Mouse (Mus musculus): ENCODE data around the gene Atp6v1fnb.

Atp6v1fnb gene

DNA sequence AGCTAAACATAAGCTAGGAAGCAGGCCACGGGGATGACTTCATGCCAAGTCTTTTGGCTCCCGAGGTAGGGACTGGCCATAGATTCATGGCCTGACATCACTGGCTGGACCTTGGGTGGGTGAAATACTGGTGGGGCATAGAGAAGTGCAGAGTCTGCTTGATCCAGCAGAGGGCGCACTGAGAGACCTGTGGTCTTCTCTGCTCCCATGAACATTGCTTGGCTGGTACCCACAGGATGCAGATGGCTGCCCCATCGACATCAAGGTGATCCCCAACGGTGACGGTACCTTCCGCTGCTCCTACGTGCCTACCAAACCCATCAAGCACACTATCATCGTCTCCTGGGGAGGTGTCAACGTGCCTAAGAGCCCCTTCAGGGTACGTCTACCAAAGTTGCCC, 26.5 kb upstream of the Atp6v1fnb start:
- ChIA-PET CTCF (interaction anchor here in 3 of 4 experiments (0.6 to 1.8 kb wide), 6 partner anchors 9 to 72 kb away, joined by 3 to 5 read pairs (median 4); partner anchors contain the start of gene Atp6v1f (in 1 of the 3)), POLR2A (interaction anchor here in 2 of 4 experiments (0.6 to 2.4 kb wide), 3 partner anchors 8 to 558 kb away, joined by 3 to 7 read pairs (median 3); no protein-coding TSS in a partner anchor)

DNA sequence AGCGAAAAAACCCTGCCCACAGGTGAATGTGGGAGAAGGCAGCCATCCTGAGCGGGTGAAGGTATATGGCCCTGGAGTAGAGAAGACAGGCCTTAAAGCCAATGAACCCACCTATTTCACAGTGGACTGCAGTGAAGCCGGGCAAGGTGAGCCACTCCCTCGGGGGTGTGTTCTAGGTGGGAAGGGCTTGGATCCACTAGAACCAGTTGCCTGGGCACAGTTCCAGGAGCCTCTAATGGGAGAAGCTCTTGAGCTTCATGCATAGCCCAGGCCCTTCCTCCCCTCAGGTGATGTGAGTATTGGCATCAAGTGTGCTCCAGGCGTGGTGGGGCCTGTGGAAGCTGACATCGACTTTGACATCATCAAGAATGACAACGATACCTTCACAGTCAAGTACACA, 25.9 kb upstream of the Atp6v1fnb start:
- ChIA-PET CTCF (interaction anchor here in 2 of 4 experiments (1.1 to 1.8 kb wide), 2 partner anchors 11 to 72 kb away, joined by 3 to 5 read pairs; no protein-coding TSS in a partner anchor), POLR2A (interaction anchor here in 2 of 4 experiments (0.6 to 2.4 kb wide), 6 partner anchors 9 to 559 kb away, joined by 3 to 7 read pairs (median 4); partner anchors contain the start of gene Calu (in 1 of the 2))

DNA sequence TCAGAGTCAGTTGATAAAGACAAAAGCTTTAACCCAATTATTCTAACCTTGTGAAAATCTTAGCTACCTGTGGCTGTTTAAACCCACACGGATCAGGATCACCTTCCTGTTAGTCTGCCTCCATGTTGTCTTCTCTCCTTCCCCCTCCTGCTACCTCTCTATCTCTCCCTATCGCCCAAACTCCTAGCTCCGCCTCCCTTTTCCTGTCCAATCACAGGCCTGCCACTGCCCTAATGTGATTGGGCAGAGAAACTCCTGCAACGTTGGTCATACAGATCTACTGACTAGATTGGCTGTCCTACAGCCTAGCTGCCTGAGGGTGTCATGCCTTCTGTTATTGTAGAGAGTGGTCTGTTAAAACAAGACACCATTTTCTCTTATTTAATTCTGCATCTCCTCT, 21.4 kb upstream of the Atp6v1fnb start:
- ChIA-PET CTCF (interaction anchor here in 1 of 4 experiments (0.5 to 1.4 kb wide), 3 partner anchors 18 to 100 kb away, joined by 3 read pairs; no protein-coding TSS in a partner anchor), POLR2A (interaction anchor here in 3 of 4 experiments (0.6 to 4.4 kb wide), 20 partner anchors 7 to 230 kb away, joined by 3 to 36 read pairs (median 5); partner anchors contain the start of genes Atp6v1f (in 3 of the 3), Calu (in 2 of the 3), Ccdc136 (in 1 of the 3) and Flnc (in 1 of the 3))

DNA sequence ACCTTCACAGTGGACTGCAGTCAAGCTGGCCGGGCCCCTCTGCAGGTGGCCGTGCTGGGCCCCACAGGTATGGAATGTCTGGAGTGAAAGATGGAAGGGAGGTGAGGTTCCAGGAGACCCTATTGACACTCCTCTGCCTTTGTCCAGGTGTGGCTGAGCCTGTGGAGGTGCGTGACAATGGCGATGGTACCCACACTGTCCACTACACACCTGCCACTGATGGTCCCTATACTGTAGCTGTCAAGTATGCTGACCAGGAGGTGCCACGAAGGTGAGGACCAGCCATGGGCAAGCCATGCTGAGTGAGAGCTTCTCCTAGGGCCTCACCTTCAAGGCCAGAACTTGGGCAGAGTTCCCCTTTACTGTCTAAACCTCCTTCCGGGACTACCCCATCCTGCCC, 20.6 kb upstream of the Atp6v1fnb start:
- POLR2A ChIA-PET, result interaction anchor here in 3 of 4 experiments (0.6 to 4.4 kb wide), 10 partner anchors 10 to 218 kb away, joined by 3 to 36 read pairs (median 9); partner anchors contain the start of genes Atp6v1f (in 3 of the 3) and Flnc (in 1 of the 3)
- CTCF ChIA-PET, result no interaction called here

DNA sequence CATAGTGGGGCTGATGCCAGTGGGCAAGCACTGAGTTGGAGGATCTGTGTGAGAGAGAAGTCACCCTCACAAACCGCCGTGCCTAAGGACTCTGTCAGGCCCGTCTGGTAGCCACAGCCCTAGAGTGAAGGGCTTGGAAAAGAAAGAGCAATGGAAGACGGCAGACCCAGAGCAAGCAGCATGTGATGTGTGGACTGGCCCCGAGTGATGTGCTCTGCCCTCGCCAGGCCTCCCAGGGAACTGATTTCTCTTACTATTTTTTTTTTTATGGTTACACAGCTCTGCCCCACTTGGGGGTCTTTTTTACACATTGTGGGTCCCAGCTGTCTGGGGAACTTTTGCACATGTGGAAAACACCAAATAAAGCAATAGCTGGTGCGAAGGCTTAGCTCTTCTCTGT, 9.7 kb upstream of the Atp6v1fnb start:
- CTCF ChIA-PET, result interaction anchor here in 2 of 4 experiments (0.6 to 0.9 kb wide), 7 partner anchors 22 to 531 kb away, joined by 3 to 5 read pairs (median 3); no protein-coding TSS in a partner anchor
- POLR2A ChIA-PET, result interaction anchor here in 2 of 4 experiments (0.5 to 2.4 kb wide), 5 partner anchors 9 to 152 kb away, joined by 3 to 9 read pairs (median 5); partner anchors contain the start of gene Tnpo3 (in 1 of the 2)

DNA sequence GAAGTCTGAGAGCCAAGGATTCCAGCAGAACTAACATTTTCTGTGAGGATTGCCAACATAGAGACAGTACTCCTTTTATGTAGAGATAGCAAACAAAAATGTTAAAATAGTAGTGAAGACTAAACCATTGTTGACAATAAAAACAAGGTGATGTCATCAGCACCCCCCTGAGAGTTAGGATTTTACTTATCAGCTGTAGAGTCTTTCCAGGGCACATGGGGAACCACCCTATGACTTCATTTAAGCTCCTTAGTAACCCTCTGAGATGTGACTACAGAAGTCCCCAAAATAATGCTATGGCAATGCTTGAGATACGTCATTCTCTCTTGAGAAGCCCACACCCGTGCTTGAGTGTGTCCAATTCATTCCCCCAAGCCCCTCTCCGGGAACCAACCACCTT, 7.8 kb upstream of the Atp6v1fnb start:
- ChIA-PET CTCF (no interaction called here), POLR2A (interaction anchor here in 1 of 4 experiments (2.1 kb wide), 1 partner anchor 10 kb away, joined by 8 read pairs; no protein-coding TSS in a partner anchor)

DNA sequence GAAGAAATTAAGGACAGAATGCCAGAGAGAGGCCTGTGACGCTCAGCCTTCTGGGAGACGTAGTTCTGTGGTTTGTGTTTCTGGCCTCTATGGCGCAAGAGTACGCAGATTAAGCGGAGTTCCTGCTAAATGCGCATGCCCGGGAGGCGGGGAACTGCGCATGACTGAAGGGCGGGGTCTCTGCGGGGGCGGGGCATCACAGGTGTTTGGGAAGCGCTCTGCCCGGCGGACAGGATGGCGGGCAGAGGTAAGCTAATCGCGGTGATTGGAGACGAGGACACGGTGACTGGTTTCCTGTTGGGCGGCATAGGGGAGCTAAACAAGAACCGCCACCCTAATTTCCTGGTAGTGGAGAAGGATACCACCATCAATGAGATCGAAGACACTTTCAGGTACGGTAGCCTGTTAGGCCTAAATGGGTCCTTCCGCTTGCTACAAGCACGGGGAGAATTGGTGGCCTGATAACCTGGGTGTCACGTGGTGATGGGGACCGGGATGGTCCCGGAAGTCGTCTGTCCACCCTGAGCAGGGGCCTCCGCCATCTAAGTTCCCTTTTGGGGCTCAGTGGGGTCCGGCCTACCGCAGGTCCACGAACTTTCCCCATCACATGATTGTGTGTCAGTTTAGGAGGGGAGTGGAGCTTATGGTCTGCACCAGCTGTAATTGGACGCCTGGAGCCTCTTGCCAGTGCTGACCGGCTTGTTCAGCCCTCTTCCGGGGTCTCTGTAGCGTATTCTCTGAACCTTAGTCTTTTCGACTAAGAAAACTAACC, 3.5 kb upstream of the Atp6v1fnb start, which contains the start of gene Atp6v1f:
Atp6v1f (plus strand) TSS at position 136 of the 772 bp plus-strand sequence.
- CTCF ChIA-PET, result interaction anchor here in 3 of 4 experiments (0.6 to 1.8 kb wide), 6 partner anchors 17 to 340 kb away, joined by 3 to 6 read pairs (median 4); no protein-coding TSS in a partner anchor
- POLR2A ChIA-PET, result interaction anchor here in 3 of 4 experiments (0.6 to 1.9 kb wide), 26 partner anchors 9 to 449 kb away, joined by 3 to 14 read pairs (median 4); partner anchors contain the start of genes Calu (in 2 of the 3), Hilpda (in 1 of the 3), Impdh1 (in 1 of the 3) and Strip2 (in 1 of the 3)

DNA sequence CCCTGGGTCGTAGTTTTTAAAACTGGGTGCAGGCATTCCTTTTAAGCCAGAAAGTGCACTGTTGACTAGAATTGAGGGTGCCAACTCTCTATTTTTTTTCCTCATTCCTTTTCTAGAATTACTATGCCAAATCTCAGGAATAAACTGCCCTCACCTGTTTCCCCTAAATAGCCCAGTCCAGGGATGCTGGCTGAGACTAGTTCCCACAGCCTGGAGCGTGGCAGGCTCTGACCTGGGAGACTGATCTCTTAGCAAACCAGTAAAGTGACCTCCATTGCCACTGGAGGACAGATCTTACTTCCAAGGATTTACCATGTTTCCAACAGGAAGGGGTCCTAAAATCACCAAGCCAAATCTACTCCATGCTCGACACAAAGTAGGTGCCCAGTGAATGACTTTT, 2.4 kb upstream of the Atp6v1fnb start:
- POLR2A ChIA-PET, result interaction anchor here in 2 of 4 experiments (0.6 to 1.9 kb wide), 15 partner anchors 9 to 253 kb away, joined by 3 to 13 read pairs (median 5); partner anchors contain the start of genes Calu (in 1 of the 2) and Impdh1 (in 1 of the 2)
- CTCF ChIA-PET, result interaction anchor here in 2 of 4 experiments (1.1 to 1.8 kb wide), 2 partner anchors 19 to 25 kb away, joined by 3 to 4 read pairs; no protein-coding TSS in a partner anchor

DNA sequence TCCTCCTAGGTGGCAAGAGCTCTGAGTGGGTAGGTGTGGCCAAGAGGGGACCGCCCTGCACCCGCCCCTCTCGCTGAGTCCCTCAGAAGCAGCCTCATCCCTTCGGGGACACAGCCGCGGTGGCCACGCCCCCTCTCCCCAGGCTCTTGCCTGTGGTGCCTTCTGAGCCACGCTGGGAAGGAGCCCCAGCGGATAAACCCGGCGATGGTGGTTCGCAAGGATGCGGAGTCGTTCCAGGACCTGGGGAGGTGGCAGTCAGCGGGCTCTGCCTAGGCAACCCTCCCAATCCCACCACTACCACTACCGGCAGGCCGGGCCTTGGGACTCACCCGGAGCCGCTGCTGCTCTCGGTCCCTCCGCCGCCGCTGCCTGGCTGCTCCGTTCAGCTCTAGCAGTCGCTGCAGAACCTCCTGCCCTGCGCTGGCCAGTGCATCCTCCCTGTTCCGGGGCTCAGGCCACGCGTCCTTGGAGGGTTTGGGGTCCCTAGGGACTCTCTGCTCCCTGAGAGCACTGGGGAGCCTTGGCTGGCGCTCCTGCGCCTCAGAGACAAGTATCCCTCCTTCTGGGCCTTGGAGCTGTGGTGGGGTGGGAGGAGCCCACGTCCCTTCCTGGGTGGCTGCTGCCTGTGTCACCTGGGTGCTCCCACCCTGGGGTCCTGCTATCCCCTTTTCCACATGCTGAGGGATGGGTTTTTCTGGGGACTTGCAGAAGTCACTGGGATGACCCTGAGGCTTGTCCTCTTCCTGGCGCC, 2.9 kb downstream of the Atp6v1fnb start:
- POLR2A ChIA-PET, result interaction anchor here in 3 of 4 experiments (0.7 to 2.9 kb wide), 37 partner anchors 9 to 826 kb away, joined by 3 to 16 read pairs (median 4); partner anchors contain the start of genes Calu (in 3 of the 3), Irf5 (in 2 of the 3), Hilpda (in 1 of the 3) and Rbm28 (in 1 of the 3)
- CTCF ChIA-PET, result interaction anchor here in 2 of 4 experiments (0.7 to 2.1 kb wide), 10 partner anchors 10 to 385 kb away, joined by 3 to 9 read pairs (median 3); no protein-coding TSS in a partner anchor

DNA sequence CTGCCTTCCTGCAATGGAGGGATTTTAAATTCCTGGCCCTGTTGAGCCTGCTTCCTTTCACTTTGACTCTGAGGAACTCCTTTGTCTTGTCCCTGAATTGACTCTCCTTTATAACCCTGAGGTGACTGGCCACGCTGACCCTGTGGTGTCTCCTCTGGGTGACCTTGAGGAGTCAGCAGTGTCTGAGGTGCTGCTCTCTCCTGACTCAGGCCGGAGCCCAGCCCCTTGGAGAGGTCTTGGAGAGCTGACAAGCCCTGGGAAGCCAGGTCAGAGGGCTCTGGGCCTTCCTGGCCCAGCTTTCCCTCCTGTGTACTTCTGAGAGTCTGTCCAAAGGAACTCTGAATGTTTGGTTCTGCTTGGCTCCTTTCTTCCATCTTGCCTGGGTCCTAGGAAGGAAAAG, 3.5 kb downstream of the Atp6v1fnb start:
- ChIA-PET CTCF (interaction anchor here in 1 of 4 experiments (1.1 to 2.1 kb wide), 4 partner anchors 10 to 71 kb away, joined by 3 to 9 read pairs (median 6); no protein-coding TSS in a partner anchor), POLR2A (interaction anchor here in 3 of 4 experiments (1.3 to 2.9 kb wide), 17 partner anchors 9 to 310 kb away, joined by 3 to 16 read pairs (median 6); partner anchors contain the start of genes Calu (in 1 of the 3) and Rbm28 (in 1 of the 3))

DNA sequence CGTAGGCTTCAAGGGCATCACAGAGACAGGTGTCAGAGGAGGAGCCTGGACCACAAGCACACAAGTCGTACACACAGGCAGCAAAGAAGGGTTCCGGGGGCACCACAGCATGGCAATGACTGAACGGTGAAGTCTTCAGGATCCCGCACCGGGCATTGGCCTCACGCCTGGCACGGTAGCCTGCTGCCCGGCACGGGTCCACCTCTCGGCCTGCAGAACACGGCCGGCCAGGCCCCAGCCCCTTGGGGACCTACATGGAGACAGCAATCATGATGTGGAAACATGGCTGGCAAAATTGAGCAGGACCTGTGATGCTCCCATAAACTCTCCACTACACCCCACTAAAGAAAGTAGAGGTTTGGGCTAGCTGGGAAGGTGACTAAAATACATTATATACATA, 11.5 kb downstream of the Atp6v1fnb start:
- ChIA-PET POLR2A (interaction anchor here in 1 of 4 experiments (2.2 kb wide), 1 partner anchor 8 kb away, joined by 8 read pairs; no protein-coding TSS in a partner anchor), CTCF (no interaction called here)

DNA sequence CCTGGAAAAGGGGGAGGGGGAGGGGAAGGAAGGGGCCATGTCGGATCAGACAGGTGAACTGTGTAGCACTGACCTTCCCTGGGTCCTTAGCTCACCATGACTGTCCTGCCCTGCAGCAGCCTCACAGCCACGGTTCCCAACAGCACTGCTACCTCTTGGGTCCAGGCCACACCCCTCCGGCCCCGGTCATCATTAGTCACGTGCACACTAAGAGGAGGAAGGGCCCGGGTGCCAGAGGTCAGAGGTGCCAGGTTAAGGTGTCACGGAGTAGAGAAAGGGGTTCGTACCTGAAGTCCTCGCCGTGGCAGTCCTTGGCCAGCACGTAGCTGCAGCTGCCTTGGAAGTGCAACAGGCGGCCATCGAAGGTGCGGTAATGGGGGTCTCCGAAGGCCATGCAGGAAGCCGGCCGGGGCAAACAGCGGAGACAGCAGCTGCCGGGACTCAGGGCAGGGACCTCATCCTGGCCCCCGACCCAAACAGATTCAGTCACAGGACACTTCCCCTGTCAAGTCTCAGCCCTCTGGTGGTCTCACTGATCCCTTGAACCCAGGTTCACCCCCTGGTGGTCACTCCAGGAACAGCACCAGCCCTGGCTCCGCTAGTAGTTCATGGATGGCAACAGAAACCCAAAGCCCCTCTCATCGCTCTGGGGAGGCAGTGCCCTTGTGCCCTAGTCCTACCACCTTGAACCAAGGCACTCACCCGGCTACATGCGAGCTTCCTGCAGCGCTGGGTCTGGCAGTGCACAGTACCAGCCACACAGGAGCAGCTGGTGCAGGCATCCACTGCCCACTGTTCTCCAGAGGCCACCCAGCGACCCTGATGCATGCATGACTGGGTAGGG, 13.7 kb downstream of the Atp6v1fnb start:
- POLR2A ChIA-PET, result interaction anchor here (0.6 to 3.6 kb wide), 20 partner anchors 8 to 1940 kb away, joined by 3 to 14 read pairs (median 4); partner anchors contain the start of genes Atp6v1f (in 2 of the 4), Calu (in 1 of the 4) and Rbm28 (in 1 of the 4)
- CTCF ChIA-PET, result interaction anchor here (0.5 to 1.9 kb wide), 25 partner anchors 9 to 873 kb away, joined by 3 to 13 read pairs (median 4); partner anchors contain the start of gene Ccdc136 (in 1 of the 4)

DNA sequence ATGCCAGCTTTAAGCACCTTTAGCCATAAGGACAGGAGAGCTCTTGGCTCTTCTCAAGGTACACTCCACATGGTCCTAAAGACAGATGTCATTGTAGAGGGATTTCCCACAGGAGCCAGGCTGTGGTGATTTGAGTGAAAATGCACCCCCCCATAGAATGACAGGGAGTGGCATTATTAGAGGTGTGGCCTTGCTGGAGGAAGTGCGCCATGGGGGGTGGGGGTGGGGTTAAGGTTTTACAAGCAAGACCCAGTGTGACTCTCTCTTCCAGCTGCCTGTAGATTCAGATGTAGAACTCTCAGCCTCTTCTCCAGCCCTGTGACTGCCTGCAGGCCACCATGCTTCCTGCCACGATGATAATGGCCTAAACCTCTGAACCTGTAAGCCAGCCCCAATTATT, 14.7 kb downstream of the Atp6v1fnb start:
- ChIA-PET POLR2A (interaction anchor here in 3 of 4 experiments (0.5 to 3.6 kb wide), 14 partner anchors 9 to 1941 kb away, joined by 3 to 14 read pairs (median 5); partner anchors contain the start of gene Atp6v1f (in 1 of the 3)), CTCF (interaction anchor here in 3 of 4 experiments (0.6 to 1.9 kb wide), 13 partner anchors 10 to 280 kb away, joined by 3 to 10 read pairs (median 4); no protein-coding TSS in a partner anchor)

DNA sequence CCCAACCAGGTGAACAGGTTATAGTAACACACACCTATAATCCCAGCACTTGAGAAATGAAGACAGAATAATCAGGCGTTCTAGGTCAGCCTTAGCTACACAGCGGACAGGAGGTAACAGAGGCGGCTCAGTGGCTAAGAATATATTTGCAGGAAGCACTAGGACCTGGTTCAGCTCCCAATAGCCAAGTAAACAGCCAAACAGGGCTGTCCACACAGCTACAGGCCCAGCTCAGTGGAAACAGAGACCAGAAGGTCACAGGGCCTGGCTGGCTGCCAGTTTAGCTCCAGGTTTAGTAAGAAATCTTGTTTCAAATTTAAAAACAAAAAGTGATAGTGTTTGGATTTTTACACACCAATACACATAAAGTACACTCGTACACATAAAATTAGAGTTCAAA, 22.9 kb downstream of the Atp6v1fnb start:
- ChIA-PET POLR2A (interaction anchor here in 1 of 4 experiments (1.2 kb wide), 1 partner anchor 26 kb away, joined by 3 read pairs; the partner anchor contains the start of gene Atp6v1f), CTCF (interaction anchor here in 1 of 4 experiments (1.4 kb wide), 1 partner anchor 9 kb away, joined by 5 read pairs; no protein-coding TSS in a partner anchor)

DNA sequence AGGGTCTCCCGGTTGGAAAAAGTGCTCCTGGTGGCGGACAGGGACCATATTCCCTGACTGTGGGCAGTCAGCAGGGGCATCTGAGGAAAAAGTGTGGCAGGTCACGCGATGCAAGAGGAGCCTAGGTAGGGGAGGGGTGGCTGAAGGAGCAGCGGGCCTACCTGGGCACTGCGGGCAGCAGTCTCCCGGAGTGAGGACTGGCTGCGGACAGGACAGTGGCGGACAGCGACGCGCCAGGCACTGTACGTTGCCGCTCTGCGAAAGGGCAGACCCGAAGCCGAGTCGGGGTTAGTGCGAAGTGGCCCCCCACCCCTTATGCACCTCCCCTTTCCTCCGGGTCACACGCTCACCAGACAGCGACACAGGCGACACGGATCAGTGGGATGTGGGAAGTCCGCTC, 25.0 kb downstream of the Atp6v1fnb start:
- CTCF ChIA-PET, result interaction anchor here in 3 of 4 experiments (0.5 to 1.3 kb wide), 6 partner anchors 11 to 126 kb away, joined by 3 to 4 read pairs (median 3); partner anchors contain the start of gene Ccdc136 (in 1 of the 3)
- POLR2A ChIA-PET, result no interaction called here

DNA sequence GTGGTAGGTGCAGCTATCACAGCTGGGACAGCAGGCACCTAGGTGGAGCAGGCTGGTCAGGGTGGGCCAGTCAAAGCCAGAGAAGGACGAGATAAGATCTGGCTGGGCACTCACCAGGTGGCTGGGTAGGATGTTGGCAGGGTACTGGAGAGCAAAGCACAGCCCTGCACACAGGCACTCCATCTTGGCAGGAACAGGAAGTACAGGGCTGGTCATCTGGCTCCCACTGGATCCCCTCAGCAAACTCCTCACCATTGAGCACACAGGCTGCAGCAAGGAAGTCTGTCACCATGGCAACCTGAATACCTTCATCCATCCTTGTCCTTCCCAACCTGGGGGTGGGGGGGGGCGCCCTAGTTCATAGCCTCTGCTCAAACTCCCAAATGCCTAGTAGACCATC, 26.6 kb downstream of the Atp6v1fnb start:
- ChIA-PET POLR2A (interaction anchor here in 1 of 4 experiments (1.0 kb wide), 1 partner anchor 9 kb away, joined by 3 read pairs; no protein-coding TSS in a partner anchor), CTCF (interaction anchor here in 2 of 4 experiments (0.7 to 1.4 kb wide), 3 partner anchors 10 to 327 kb away, joined by 3 to 4 read pairs (median 3); no protein-coding TSS in a partner anchor)
